Mouse (Mus musculus) MEL (cell line): Measurements from ENCODE around the gene Slc44a2.
A peak's percentile ranks its signal among the peaks of the same experiment; 100 is the strongest.

ENCODE experiments used
- CTCF ChIP-seq, 3 experiments: IDR thresholded peaks in 2 of 3; conservative IDR thresholded peaks in 1 of 3; 2 replicates each; pipeline ENCODE4 v1.5.1; 2011 to 2012; ENCODE audit warnings: low read length in 3 of 3, low read depth in 2 of 3, mild to moderate bottlenecking in 2 of 3, improper control_type of control experiment in 1 of 3, inconsistent platforms in 1 of 3, mixed read lengths in 1 of 3, moderate library complexity in 1 of 3; ENCODE audit not compliant: control insufficient read depth in 1 of 3, insufficient read depth in 1 of 3, poor library complexity in 1 of 3, severe bottlenecking in 1 of 3
- POLR2AphosphoS2 ChIP-seq: IDR thresholded peaks from 2 replicates; pipeline ENCODE4 v1.6.1; 2011; ENCODE audit warnings: low read length, improper control_type of control experiment
- SIN3A ChIP-seq: IDR thresholded peaks from 2 replicates; pipeline ENCODE4 v1.6.1; 2012; ENCODE audit warnings: low read length, improper control_type of control experiment, inconsistent platforms
- TAL1 ChIP-seq: IDR thresholded peaks from 2 replicates; pipeline ENCODE4 v1.6.1; 2012; ENCODE audit warnings: mild to moderate bottlenecking, inconsistent platforms, low read length, moderate library complexity, mixed read lengths
- TCF12 ChIP-seq: IDR thresholded peaks from 2 replicates; pipeline ENCODE4 v1.6.1; 2014; ENCODE audit warnings: low read depth, mild to moderate bottlenecking, inconsistent platforms, low read length, improper control_type of control experiment, moderate library complexity
- UBTF ChIP-seq: IDR thresholded peaks from 2 replicates; pipeline ENCODE4 v1.6.1; 2012; ENCODE audit warnings: low read depth, mild to moderate bottlenecking, inconsistent platforms, low read length, improper control_type of control experiment, moderate library complexity, borderline replicate concordance; ENCODE audit not compliant: insufficient read depth

DNA sequence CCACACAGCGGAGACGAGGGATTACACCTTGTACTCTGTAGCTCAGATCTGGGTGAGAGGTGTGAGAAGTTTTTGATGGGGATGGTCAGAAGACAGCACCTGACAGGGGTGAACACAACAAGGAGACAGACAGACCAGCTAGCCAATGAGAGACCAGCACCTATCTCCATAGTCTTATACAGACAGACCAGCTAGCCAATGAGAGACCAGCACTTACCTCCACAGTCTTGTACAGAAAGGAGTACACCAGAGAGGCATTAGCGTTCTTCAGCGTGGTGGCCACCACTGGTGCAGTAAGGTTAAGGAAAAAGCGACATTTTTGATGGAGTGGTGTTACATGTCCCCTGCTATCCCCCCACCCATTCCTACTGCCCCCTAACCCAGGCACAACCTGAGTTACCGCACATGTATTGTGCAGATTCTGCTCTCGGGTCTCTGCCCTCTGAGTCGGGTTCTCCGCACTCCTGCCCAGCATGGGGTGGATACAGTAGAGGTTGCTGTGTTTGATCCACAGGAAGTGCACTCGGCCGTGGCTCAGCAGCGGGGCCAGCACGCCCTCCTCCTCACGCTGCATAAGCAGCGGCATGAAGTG, 11.3 kb upstream of the Slc44a2 start:
- no peak for TF ChIP-seq TCF12
- 0 out of 2 replicates have a peak, but pooled peaks have one; percentile 4 for TF ChIP-seq TAL1
- no peak for TF ChIP-seq CTCF (IDR thresholded peaks at IDR 0.05 in 2 of 3, conservative IDR thresholded peaks at IDR 0.05 in 1 of 3; ENCODE audit: control insufficient read depth in 1 of 3, insufficient read depth in 1 of 3, low read depth in 2 of 3, low read length in 3 of 3, poor library complexity in 1 of 3, severe bottlenecking in 1 of 3)
- peak; percentile 63; the same call in 1 of the 2 replicates for TF ChIP-seq SIN3A
- TF ChIP-seq UBTF, result no peak
- no peak for TF ChIP-seq POLR2AphosphoS2
